Mouse (Mus musculus) MEL (cell line): ENCODE measurements around the gene Nup54. TPM values are rescaled to one million over a fixed set of nuclear protein-coding genes. Genes with fewer than 3 reads are reported as not detected.

ENCODE experiments used
- DNase-seq: peaks from one replicate; pipeline ENCODE4 v3.0.0; 2011; ENCODE audit warnings: low read depth, low spot score
- H3K27ac ChIP-seq: 2 replicates; pipeline ENCODE4 v1.5.1; 2012; ENCODE audit warnings: low read depth, mild to moderate bottlenecking, control low read depth, low read length, moderate library complexity; ENCODE audit not compliant: control insufficient read depth
- H3K27me3 ChIP-seq, 2 experiments: fragments of 150-350 bp in 1 of 2; sonication (generic) in 1 of 2; 2 replicates each; pipeline ENCODE4 v1.6.1; 2012; ENCODE audit warnings: low read length in 2 of 2, mild to moderate bottlenecking in 2 of 2, improper control_type of control experiment in 1 of 2, moderate library complexity in 1 of 2; ENCODE audit not compliant: insufficient read depth in 2 of 2, control insufficient read depth in 1 of 2
- H3K36me3 ChIP-seq, 2 experiments: 2 replicates each; pipeline ENCODE4 v1.6.1; 2012 to 2014; ENCODE audit warnings: low read length in 2 of 2, improper control_type of control experiment in 1 of 2, inconsistent platforms in 1 of 2, mild to moderate bottlenecking in 1 of 2; ENCODE audit not compliant: insufficient read depth in 2 of 2, control insufficient read depth in 1 of 2
- H3K4me1 ChIP-seq, 2 experiments: fragments of 150-350 bp in 1 of 2; sonication (generic) in 1 of 2; 2 replicates each; pipeline ENCODE4 v1.6.1; 2012; ENCODE audit warnings: low read length in 2 of 2, improper control_type of control experiment in 1 of 2, mild to moderate bottlenecking in 1 of 2; ENCODE audit not compliant: insufficient read depth in 2 of 2, control insufficient read depth in 1 of 2
- H3K4me3 ChIP-seq, 2 experiments: fragments of 150-350 bp in 1 of 2; sonication (generic) in 1 of 2; 2 replicates each; pipeline ENCODE4 v1.5.1; 2012; ENCODE audit warnings: low read depth in 2 of 2, low read length in 2 of 2, mild to moderate bottlenecking in 2 of 2, moderate library complexity in 2 of 2, control low read depth in 1 of 2, improper control_type of control experiment in 1 of 2; ENCODE audit not compliant: control insufficient read depth in 1 of 2, insufficient read depth in 1 of 2
- H3K79me2 ChIP-seq: 2 replicates; pipeline ENCODE4 v1.6.1; 2012; ENCODE audit warnings: mild to moderate bottlenecking, low read length, moderate library complexity; ENCODE audit not compliant: control insufficient read depth, poor library complexity, insufficient read depth
- H3K9ac ChIP-seq: 2 replicates; pipeline ENCODE4 v1.6.1; 2012; ENCODE audit warnings: low read depth, mild to moderate bottlenecking, control low read depth, low read length, moderate library complexity; ENCODE audit not compliant: control insufficient read depth, poor library complexity, severe bottlenecking
- H3K9me3 ChIP-seq: fragments of 150-350 bp; sonication (generic); replicated peaks from 2 replicates; pipeline ENCODE4 v1.6.1; 2012; ENCODE audit warnings: mild to moderate bottlenecking, low read length, improper control_type of control experiment, moderate library complexity; ENCODE audit not compliant: insufficient read depth
- BHLHE40 ChIP-seq: IDR thresholded peaks from 2 replicates; pipeline ENCODE4 v1.6.1; 2012; ENCODE audit warnings: low read depth, mild to moderate bottlenecking, inconsistent platforms, low read length, improper control_type of control experiment, borderline replicate concordance
- CTCF ChIP-seq, 3 experiments: IDR thresholded peaks in 2 of 3; conservative IDR thresholded peaks in 1 of 3; 2 replicates each; pipeline ENCODE4 v1.5.1; 2011 to 2012; ENCODE audit warnings: low read length in 3 of 3, low read depth in 2 of 3, mild to moderate bottlenecking in 2 of 3, improper control_type of control experiment in 1 of 3, inconsistent platforms in 1 of 3, mixed read lengths in 1 of 3, moderate library complexity in 1 of 3; ENCODE audit not compliant: control insufficient read depth in 1 of 3, insufficient read depth in 1 of 3, poor library complexity in 1 of 3, severe bottlenecking in 1 of 3
- E2F4 ChIP-seq: IDR thresholded peaks from 2 replicates; pipeline ENCODE4 v1.6.1; 2011; ENCODE audit warnings: low read depth, low read length, improper control_type of control experiment, borderline replicate concordance
- ELF1 ChIP-seq: IDR thresholded peaks from 2 replicates; pipeline ENCODE4 v1.6.1; 2014; ENCODE audit warnings: low read depth, mild to moderate bottlenecking, inconsistent platforms, low read length, improper control_type of control experiment, moderate library complexity
- EP300 ChIP-seq, 2 experiments: IDR thresholded peaks; 2 replicates each; pipeline ENCODE4 v1.6.1; 2011; ENCODE audit warnings: improper control_type of control experiment in 2 of 2, low read length in 2 of 2, low read depth in 1 of 2, mild to moderate bottlenecking in 1 of 2
- GATA1 ChIP-seq: IDR thresholded peaks from 2 replicates; pipeline ENCODE4 v1.6.1; 2011; ENCODE audit warnings: low read depth, low read length, improper control_type of control experiment
- HCFC1 ChIP-seq: IDR thresholded peaks from 2 replicates; pipeline ENCODE4 v1.6.1; 2012; ENCODE audit warnings: low read depth, mild to moderate bottlenecking, inconsistent platforms, low read length, improper control_type of control experiment, moderate library complexity
- JUND ChIP-seq: IDR thresholded peaks from 2 replicates; pipeline ENCODE4 v1.6.1; 2011; ENCODE audit warnings: low read depth, mild to moderate bottlenecking, improper control_type of control experiment, low read length
- MAFK ChIP-seq: IDR thresholded peaks from 2 replicates; pipeline ENCODE4 v1.6.1; 2011; ENCODE audit warnings: low read depth, mild to moderate bottlenecking, low read length, improper control_type of control experiment, borderline replicate concordance
- MAZ ChIP-seq: IDR thresholded peaks from 2 replicates; pipeline ENCODE4 v1.6.1; 2012; ENCODE audit warnings: low read depth, mild to moderate bottlenecking, inconsistent platforms, low read length, improper control_type of control experiment
- MXI1 ChIP-seq: IDR thresholded peaks from 2 replicates; pipeline ENCODE4 v1.6.1; 2011; ENCODE audit warnings: mild to moderate bottlenecking, low read depth, low read length, improper control_type of control experiment
- MYB ChIP-seq: IDR thresholded peaks from 2 replicates; pipeline ENCODE4 v1.6.1; 2011; ENCODE audit warnings: mild to moderate bottlenecking, low read depth, low read length, improper control_type of control experiment
- MYC ChIP-seq: IDR thresholded peaks from 2 replicates; pipeline ENCODE4 v1.6.1; 2011; ENCODE audit warnings: low read depth, mild to moderate bottlenecking, low read length, improper control_type of control experiment, moderate library complexity
- NELFE ChIP-seq: IDR thresholded peaks from 2 replicates; pipeline ENCODE4 v1.6.1; 2011; ENCODE audit warnings: low read depth, low read length, improper control_type of control experiment
- POLR2AphosphoS2 ChIP-seq: IDR thresholded peaks from 2 replicates; pipeline ENCODE4 v1.6.1; 2011; ENCODE audit warnings: low read length, improper control_type of control experiment
- RCOR1 ChIP-seq: IDR thresholded peaks from 2 replicates; pipeline ENCODE4 v1.6.1; 2012; ENCODE audit warnings: low read depth, mild to moderate bottlenecking, inconsistent platforms, low read length, improper control_type of control experiment
- SIN3A ChIP-seq: IDR thresholded peaks from 2 replicates; pipeline ENCODE4 v1.6.1; 2012; ENCODE audit warnings: low read length, improper control_type of control experiment, inconsistent platforms
- TAL1 ChIP-seq: IDR thresholded peaks from 2 replicates; pipeline ENCODE4 v1.6.1; 2012; ENCODE audit warnings: mild to moderate bottlenecking, inconsistent platforms, low read length, moderate library complexity, mixed read lengths
- USF2 ChIP-seq, 2 experiments: IDR thresholded peaks; 2 replicates each; pipeline ENCODE4 v1.6.1; 2011 to 2012; ENCODE audit warnings: improper control_type of control experiment in 2 of 2, low read length in 2 of 2, borderline replicate concordance in 1 of 2, inconsistent platforms in 1 of 2, low read depth in 1 of 2, mild to moderate bottlenecking in 1 of 2; ENCODE audit not compliant: insufficient read depth in 1 of 2
- polyA plus RNA-seq, 2 experiments: library from polyadenylated mRNA; stranded (reverse) in 1 of 2; unstranded in 1 of 2; fragments of >175 nt in 1 of 2; fragments of >200 nt in 1 of 2; gene quantifications; 2 replicates each; pipeline versions ENCODE4 v1.2.1 to v1.2.4; 2012; ENCODE audit warnings: low replicate concordance in 2 of 2, low read depth in 1 of 2; ENCODE audit not compliant: insufficient read length in 2 of 2, insufficient read depth in 1 of 2, missing spikeins in 1 of 2
- total RNA-seq: library from RNA; depleted of rRNA; stranded (reverse); fragments of 300-350 nt; gene quantifications from 2 replicates; pipeline ENCODE4 v1.2.3, GENCODE M21; 2012

Gene Nup54
- total and polyA plus RNA-seq, 3 experiments = 67.5 to 106 TPM; not detected in 1

DNA sequence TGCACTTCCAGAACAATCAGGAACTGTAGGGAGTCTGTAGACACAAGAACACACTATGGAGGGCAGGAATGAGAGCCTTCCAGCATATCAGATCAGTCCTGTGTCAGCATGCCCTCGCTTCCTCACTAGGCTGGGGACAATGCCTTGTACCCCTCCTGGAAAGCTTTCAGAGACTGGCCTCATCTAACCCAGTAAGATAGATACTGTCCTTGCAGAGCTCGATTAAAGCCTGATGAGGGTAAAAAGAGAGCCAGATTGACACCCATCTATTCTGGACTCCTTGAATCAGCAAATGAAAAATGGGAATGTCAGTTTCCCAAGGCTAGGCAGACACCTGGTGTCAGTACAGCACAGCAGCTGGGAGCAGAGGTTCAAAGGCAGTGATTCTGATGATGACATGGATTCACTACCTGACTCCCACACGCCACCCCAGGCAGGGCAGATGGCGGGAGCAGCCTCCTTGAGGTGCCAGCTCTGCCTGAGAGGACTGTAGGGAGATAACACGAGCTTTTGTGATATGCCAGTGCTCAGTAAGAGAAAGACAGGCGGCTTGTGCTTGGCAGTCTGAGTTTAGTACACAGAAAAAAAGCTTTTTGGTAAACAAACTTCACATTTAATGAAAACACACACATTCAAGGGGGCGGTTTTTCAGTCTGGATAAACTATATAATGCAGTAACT lies 23.4 kb downstream of the Nup54 start:
- H3K27ac ChIP-seq = no peak overlapping the region
- TF ChIP-seq CTCF (IDR thresholded peaks at IDR 0.05 in 2 of 3, conservative IDR thresholded peaks at IDR 0.05 in 1 of 3; ENCODE audit: control insufficient read depth in 1 of 3, insufficient read depth in 1 of 3, low read depth in 2 of 3, low read length in 3 of 3, poor library complexity in 1 of 3, severe bottlenecking in 1 of 3) (no peak), MAFK (no peak), ELF1 (no peak), MYC (no peak), BHLHE40 (no peak), MAZ (no peak), E2F4 (no peak), TAL1 (no peak), MXI1 (no peak), POLR2AphosphoS2 (no peak), SIN3A (no peak), MYB (no peak), HCFC1 (no peak), USF2 (IDR thresholded peaks at IDR 0.05; ENCODE audit: borderline replicate concordance in 1 of 2, insufficient read depth in 1 of 2, low read depth in 1 of 2, low read length in 2 of 2) (no peak), RCOR1 (no peak), JUND (no peak), NELFE (no peak)
- H3K9ac ChIP-seq = no peak overlapping the region
- H3K36me3 ChIP-seq = peaks cover 0 to 3% of the 10 kb centered on the region in 2 experiments; a peak in 2 of 4 replicates
- no peaks in the 10 kb centered on the region for H3K27me3 ChIP-seq
- no peaks in the 10 kb centered on the region for H3K79me2 ChIP-seq
- H3K4me3 ChIP-seq = no peak overlapping the region
- H3K4me1 ChIP-seq = no peaks in the 10 kb centered on the region
- no peaks in the 10 kb centered on the region for H3K9me3 ChIP-seq
- DNase-seq = no peak

DNA sequence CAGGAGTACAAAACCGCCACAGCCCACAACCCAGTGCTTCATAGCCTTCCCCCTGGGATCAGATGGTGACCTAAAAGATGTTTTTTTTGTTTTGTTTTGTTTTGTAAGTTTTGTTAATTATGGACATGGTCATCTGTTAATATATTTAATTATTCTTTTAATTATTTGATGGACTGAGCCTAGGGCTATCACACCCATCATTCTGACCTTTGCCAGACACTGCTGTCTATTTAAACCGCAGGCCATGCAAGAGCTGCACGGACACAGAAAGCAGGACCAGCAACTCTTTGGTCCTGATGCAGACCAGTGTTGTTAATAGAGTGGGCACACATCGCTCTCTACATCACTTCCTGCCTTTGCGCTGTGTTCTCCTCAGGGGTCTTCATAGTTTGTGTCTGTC lies 24.5 kb downstream of the Nup54 start:
- H3K79me2 ChIP-seq = no peaks in the 10 kb centered on the region
- H3K27me3 ChIP-seq = no peaks in the 10 kb centered on the region
- peaks cover 0 to 3% of the 10 kb centered on the region in 2 experiments; a peak in 2 of 4 replicates for H3K36me3 ChIP-seq
- no peaks in the 10 kb centered on the region for H3K4me1 ChIP-seq
- TF ChIP-seq SIN3A (no peak), GATA1 (no peak), EP300 (IDR thresholded peaks at IDR 0.05; ENCODE audit: low read depth in 1 of 2, low read length in 2 of 2) (no peak)
- H3K9me3 ChIP-seq = no peaks in the 10 kb centered on the region
- no peak overlapping the region for H3K9ac ChIP-seq
- no peak for DNase-seq
- H3K27ac ChIP-seq = no peak overlapping the region
- no peak overlapping the region for H3K4me3 ChIP-seq
